Mouse (Mus musculus): ENCODE results near the gene Rpl38. TPM values are rescaled to one million over a fixed set of nuclear protein-coding genes. Genes with fewer than 3 reads are reported as not detected.
"Not testable (repeated sequence)": the region's sequence is repeated elsewhere in the genome, so short reads cannot be mapped to it uniquely, and the experiment has no call there.

The Rpl38 gene
- polyA plus RNA-seq, 1 experiment, result 417 TPM

DNA sequence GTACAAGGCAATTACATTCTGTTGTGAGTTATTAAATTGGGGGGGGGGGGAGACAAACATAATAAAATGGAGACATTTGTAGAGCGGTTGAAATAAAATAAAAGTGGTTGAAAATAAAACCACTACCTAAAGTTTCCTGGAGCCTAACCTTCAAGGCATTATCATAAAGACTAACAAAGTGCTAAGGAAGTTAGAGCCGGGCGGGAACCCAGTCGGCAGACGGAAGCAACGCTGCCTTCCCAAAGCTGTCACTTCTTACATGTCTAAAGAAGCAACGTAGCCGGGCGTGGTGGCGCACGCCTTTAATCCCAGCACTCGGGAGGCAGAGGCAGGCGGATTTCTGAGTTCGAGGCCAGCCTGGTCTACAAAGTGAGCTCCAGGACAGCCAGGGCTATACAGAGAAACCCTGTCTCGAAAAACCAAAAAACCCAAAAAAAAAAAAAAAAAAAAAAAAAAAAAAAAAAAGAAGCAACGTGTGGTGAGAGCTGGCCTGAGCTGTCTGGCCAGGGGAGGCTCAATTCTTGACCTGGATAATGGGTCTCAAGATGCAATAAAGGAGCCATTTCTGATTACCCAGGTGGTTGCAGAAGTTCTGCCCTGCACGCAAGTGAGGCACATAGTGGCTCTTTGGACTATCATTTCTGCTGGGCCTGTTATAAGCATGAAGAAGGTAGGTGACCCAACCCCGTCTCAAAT, 940 bp upstream of the Rpl38 start:
- Histone ChIP-seq H3K4me3 (replicated peaks) (no peak overlapping the region), H3K4me1 (peaks cover 80% of the 10 kb centered on the region)
- no peak for TF ChIP-seq FLI1 (IDR thresholded peaks at IDR 0.05; ENCODE audit: low read length)
- TF ChIP-seq GATA1 (IDR thresholded peaks at IDR 0.05; ENCODE audit: borderline replicate concordance, low read length), result no peak

DNA sequence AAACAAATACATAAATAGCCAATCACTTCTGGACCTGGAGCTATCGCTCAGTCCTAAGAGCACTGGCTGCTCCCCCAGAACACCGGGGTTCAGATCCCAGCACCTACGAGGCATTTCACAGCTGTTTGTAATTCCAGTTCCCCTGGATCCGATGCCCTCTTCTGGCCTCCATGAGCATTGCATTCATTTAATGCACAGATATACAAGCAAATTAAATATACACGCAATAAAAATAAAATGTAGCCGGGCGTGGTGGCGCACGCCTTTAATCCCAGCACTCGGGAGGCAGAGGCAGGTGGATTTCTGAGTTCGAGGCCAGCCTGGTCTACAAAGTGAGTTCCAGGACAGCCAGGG, 415 bp upstream of the Rpl38 start:
- peaks cover 34% of the 10 kb centered on the region for H3K36me3 ChIP-seq (replicated peaks; ENCODE audit: low read length)
- not testable (repeated sequence) for H3K27me3 ChIP-seq (replicated peaks); H3K9me3 ChIP-seq
- H3K4me1 ChIP-seq, result peaks cover 83% of the 10 kb centered on the region
- peak overlapping the region; percentile 18 for H3K4me3 ChIP-seq (replicated peaks)

More for the DNA sequence above, 940 bp upstream of the Rpl38 start:
- no peaks in the 10 kb centered on the region for H3K9me3 ChIP-seq
- H3K36me3 ChIP-seq (replicated peaks; ENCODE audit: low read length), result peaks cover 29% of the 10 kb centered on the region
- H3K27me3 ChIP-seq (replicated peaks), result no peaks in the 10 kb centered on the region

DNA sequence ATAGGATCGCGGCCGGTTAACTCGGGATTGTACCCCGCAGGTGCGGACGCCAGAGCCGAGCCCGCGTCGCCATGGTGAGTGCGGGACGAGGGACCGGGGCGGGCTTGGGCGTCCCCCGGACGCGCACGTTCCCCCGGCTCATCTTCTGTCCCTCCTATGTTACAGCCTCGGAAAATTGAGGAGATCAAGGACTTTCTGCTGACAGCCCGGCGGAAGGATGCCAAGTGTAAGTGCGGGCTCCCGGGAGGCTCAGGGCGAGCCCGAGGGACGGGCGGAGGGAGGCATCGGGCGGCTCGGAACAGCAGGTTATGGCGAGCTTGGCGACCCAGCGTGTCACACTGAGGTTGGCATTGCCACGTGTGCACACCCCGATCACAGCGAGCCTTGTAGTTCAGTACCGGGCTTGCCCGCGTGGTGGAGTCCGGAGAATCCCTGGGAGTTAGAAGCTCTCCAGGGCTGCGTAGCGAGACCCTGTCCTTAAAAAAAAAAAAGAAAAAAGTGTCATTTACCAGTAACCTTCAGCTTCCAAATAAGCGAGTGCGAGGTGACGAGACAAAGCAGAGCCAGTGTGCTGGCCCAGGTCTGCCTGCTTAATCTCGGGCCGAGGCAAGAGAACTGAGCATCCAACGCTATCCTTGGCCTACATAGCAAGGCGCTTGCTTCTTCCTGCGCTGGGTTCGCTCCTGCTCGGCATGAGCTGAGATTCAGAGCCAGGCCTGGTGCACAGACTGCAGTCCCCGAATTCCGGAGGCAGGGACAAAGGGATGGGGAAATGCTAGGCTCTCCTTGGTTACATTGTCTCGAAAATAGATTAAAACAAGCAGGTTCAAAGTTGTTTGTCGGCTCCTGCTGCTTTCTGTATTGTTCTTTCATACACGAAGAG, 658 bp downstream of the Rpl38 start:
- Histone ChIP-seq H3K27me3 (replicated peaks) (no peaks in the 10 kb centered on the region), H3K9me3 (no peaks in the 10 kb centered on the region), H3K4me1 (peaks cover 83% of the 10 kb centered on the region), H3K4me3 (replicated peaks) (peak overlapping the region; percentile 94), H3K36me3 (replicated peaks; ENCODE audit: low read length) (peaks cover 45% of the 10 kb centered on the region)
- TF ChIP-seq FLI1 (IDR thresholded peaks at IDR 0.05; ENCODE audit: low read length) (no peak), GATA1 (IDR thresholded peaks at IDR 0.05; ENCODE audit: borderline replicate concordance, low read length) (no peak)

DNA sequence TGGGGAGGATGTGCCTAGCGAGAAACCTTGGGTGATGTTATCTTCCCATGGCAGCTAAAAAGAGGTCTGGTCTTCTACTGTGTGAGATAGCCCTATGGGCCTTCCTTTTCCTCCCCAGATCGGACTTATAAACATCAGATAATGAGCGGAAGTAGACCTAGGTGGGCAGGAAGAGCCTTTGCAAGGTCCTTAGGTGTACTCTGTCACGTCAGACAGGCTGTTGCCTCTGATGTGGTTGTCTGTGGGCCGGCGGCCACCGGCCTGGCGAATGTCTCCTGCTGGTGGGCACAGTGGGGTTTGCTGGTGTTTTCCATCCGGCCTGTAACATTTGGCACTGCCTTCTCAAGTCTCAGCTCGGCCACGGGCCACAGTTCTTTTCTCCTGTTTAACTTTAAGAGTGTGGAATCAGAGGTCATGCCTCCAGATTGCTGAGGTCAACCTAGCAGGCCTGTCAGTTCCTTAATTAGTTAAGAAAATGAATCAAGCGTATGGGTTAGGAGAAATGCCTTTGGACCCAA, 1.4 kb downstream of the Rpl38 start:
- Histone ChIP-seq H3K27me3 (replicated peaks) (no peaks in the 10 kb centered on the region), H3K4me3 (replicated peaks) (peak overlapping the region; percentile 94), H3K9me3 (no peaks in the 10 kb centered on the region), H3K36me3 (replicated peaks; ENCODE audit: low read length) (peaks cover 50% of the 10 kb centered on the region), H3K4me1 (peaks cover 82% of the 10 kb centered on the region)
- no peak for TF ChIP-seq FLI1 (IDR thresholded peaks at IDR 0.05; ENCODE audit: low read length)
- no peak for TF ChIP-seq GATA1 (IDR thresholded peaks at IDR 0.05; ENCODE audit: borderline replicate concordance, low read length)

DNA sequence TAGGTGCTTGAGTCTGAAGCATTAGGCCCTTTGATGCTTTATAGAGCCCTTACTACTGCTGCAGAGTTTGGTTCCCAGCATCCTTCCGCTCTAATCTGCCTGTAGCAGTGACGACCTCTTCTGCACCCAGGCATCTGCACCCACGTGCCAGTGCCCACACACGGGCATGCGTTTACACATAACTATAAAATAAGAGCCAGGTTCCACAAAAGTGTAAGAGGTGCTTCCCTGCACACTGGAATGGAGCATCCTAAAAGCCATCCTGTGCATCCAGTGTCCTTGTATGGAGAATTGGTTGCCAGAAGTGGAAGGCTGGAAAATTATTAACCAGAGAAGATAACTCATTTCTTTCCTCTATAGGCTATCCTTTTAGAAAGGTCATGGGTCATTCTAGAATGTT, 2.8 kb downstream of the Rpl38 start:
- TF ChIP-seq FLI1 (IDR thresholded peaks at IDR 0.05; ENCODE audit: low read length) (no peak), GATA1 (IDR thresholded peaks at IDR 0.05; ENCODE audit: borderline replicate concordance, low read length) (no peak)
- Histone ChIP-seq H3K4me3 (replicated peaks) (peak overlapping the region; percentile 94), H3K4me1 (peaks cover 81% of the 10 kb centered on the region), H3K36me3 (replicated peaks; ENCODE audit: low read length) (peaks cover 50% of the 10 kb centered on the region), H3K27me3 (replicated peaks) (peaks cover 9% of the 10 kb centered on the region), H3K9me3 (no peaks in the 10 kb centered on the region)

DNA sequence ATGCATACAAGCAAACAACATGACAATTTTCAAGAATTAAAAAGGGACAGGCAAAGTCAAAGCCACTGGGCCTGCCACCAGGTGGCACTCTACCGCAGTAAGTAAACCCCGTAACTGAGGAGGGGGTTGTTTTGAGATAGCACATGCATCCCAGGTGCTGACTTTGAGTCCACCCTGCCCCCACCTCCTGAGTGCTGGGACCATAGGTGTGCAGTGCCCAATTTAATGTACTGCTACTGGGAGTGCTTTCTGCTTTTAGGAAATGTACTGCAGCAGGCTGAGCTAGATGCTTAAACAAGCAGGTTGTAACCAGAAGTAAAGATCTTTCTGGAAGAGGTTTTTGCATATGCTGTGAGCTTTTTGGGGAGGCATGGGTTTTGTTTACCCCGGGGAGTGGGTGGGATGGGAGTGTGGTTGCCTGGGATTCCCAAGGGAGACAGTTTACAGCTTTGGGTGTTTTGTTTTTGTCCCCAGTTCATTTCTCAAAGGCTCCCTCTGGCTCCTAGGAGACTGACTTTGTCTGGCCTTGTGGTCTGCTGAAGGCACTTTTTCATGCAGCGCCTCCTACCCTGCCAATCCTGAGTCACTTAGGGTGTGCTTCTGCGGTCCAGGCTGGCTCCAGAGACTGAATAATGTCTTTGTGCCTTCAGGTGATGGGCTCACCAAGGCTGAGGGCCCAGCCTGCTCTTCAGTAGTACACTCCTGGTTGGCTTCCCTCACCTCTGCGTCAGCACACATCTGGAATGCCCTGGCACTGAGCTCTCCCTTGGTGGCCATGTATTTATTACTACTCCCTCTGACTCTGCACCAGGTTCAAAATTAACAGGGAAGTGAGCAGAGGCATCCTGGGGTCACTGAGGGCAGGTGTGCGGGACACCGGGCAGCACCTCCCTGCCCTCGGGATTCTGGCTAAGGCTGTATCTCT, 4.7 kb downstream of the Rpl38 start:
- peaks cover 25% of the 10 kb centered on the region for H3K27me3 ChIP-seq (replicated peaks)
- H3K4me1 ChIP-seq, result peaks cover 80% of the 10 kb centered on the region
- H3K4me3 ChIP-seq (replicated peaks), result no peak overlapping the region
- TF ChIP-seq GATA1 (IDR thresholded peaks at IDR 0.05; ENCODE audit: borderline replicate concordance, low read length) (no peak), FLI1 (IDR thresholded peaks at IDR 0.05; ENCODE audit: low read length) (no peak)
- H3K9me3 ChIP-seq, result no peaks in the 10 kb centered on the region
- peaks cover 50% of the 10 kb centered on the region for H3K36me3 ChIP-seq (replicated peaks; ENCODE audit: low read length)

DNA sequence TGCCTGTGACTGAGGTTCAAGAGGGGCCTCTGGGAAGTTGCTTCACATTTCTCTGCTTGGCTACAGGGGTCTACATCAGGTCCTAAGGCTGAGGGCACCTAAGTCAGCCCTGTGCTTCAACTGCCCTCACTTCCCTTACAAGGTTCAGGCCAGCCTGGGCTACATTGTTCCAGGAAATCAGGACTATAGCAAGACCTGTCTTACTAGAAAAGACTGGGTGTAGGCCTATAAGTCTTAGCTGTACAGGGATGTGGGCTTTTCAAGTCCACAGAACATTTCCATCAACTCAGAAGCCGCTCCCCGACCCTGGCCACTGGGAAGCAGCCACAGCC, 5.4 kb downstream of the Rpl38 start:
- Histone ChIP-seq H3K27me3 (replicated peaks) (peaks cover 29% of the 10 kb centered on the region), H3K4me1 (peaks cover 85% of the 10 kb centered on the region), H3K9me3 (no peaks in the 10 kb centered on the region), H3K4me3 (replicated peaks) (no peak overlapping the region), H3K36me3 (replicated peaks; ENCODE audit: low read length) (peaks cover 50% of the 10 kb centered on the region)
- no peak for TF ChIP-seq FLI1 (IDR thresholded peaks at IDR 0.05; ENCODE audit: low read length)
- TF ChIP-seq GATA1 (IDR thresholded peaks at IDR 0.05; ENCODE audit: borderline replicate concordance, low read length), result no peak

DNA sequence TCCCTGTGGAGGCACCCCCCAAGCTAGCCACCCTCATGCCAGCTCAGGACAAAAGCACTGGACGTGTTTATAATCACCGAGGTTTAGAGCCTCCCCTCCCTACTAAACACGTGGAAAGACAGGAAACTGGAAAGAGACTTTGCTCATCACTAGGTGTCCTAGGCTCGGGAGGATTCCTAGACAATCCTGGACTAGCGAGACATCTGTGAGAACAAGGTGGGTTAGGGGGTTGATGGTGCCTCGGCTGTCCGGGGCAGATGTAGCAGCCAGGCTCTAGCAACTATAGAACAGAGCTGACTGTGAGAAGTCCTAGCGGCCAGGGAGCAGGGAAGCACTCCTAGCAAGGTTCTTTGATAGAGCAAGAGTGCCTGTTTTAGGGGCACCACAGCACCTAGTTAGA, 5.9 kb downstream of the Rpl38 start:
- Histone ChIP-seq H3K27me3 (replicated peaks) (peaks cover 29% of the 10 kb centered on the region), H3K9me3 (no peaks in the 10 kb centered on the region), H3K36me3 (replicated peaks; ENCODE audit: low read length) (peaks cover 50% of the 10 kb centered on the region), H3K4me3 (replicated peaks) (no peak overlapping the region), H3K4me1 (peaks cover 89% of the 10 kb centered on the region)
- TF ChIP-seq FLI1 (IDR thresholded peaks at IDR 0.05; ENCODE audit: low read length) (no peak), GATA1 (IDR thresholded peaks at IDR 0.05; ENCODE audit: borderline replicate concordance, low read length) (no peak)

DNA sequence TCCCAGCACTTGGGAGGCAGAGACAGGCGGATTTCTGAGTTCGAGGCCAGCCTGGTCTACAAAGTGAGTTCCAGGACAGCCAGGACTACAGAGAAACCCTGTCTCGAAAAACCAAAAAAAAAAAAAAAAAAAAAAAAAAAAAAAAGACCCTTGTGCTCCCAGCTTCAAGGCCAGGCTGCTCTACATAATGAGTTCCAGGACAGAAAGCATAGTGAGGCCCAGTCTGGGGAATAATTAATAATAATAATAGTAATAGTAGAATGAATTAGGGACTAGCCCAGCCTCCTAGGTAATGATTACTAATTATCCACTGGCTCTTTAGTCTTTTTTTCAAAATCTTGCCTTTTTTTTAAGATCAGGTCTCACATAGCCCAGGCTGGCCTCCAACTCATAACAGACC, 6.5 kb downstream of the Rpl38 start:
- not testable (repeated sequence) for H3K9me3 ChIP-seq
- Histone ChIP-seq H3K27me3 (replicated peaks) (peaks cover 29% of the 10 kb centered on the region), H3K36me3 (replicated peaks; ENCODE audit: low read length) (peaks cover 47% of the 10 kb centered on the region), H3K4me1 (peaks cover 89% of the 10 kb centered on the region), H3K4me3 (replicated peaks) (peak overlapping the region; percentile 96)

Data from megakaryocyte, embryonic 14.5 days (primary cell).